Mouse (Mus musculus): ENCODE data around the gene Cdt1. TPM values are rescaled to one million over a fixed set of nuclear protein-coding genes. Genes with fewer than 3 reads are reported as not detected.

Cdt1 gene
- total and polyA plus RNA-seq, 3 experiments = 49.9 to 375 (median 70.8) TPM

DNA sequence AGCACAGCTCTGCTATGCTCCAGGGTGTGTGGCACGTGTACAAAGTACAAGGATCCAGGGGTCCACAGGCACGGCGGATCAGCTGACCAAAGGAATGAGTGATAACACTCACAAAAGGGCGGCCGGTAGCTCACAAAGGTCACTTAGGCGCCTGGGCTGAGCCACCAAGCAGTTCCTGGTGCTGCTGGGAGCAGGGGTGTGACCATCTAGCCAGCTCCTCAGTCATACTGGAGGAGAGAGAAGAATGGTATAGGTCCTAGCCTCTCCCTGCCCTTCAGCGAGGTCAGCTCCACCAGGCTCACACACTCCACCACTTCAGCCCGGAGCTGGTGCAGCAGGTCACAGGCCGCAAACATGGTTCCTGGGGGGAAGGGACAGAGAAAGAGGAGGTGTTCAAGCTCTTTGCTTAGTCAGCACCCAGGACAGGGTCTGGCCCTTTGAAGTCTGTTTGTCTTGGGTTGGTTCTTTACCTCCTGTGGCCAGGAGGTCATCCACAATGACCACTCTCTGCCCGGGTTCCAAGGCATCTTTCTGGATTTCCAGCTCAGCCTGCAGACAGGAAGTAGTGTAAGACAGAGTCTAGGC, 6.9 kb downstream of the Cdt1 start:
- Histone ChIP-seq H3K9me3 (replicated peaks) (no peaks in the 10 kb centered on the region), H3K4me1 (ENCODE audit: insufficient read depth, low read depth, low read length) (peaks cover 78% of the 10 kb centered on the region), H3K27me3 (ENCODE audit: insufficient read depth, low read length) (peaks cover 7% of the 10 kb centered on the region; the same call in 1 of the 2 replicates), H3K4me3 (ENCODE audit: low read depth, low read length) (peak overlapping the region; percentile 87; the same call in 1 of the 2 replicates), H3K36me3 (replicated peaks) (peaks cover 66% of the 10 kb centered on the region)
- no peak for TF ChIP-seq GATA2 (IDR thresholded peaks at IDR 0.05; ENCODE audit: borderline replicate concordance, low read depth, low read length)
- TF ChIP-seq CTCF (IDR thresholded peaks at IDR 0.05; ENCODE audit: low read depth, low read length) = no peak
- no peak for TF ChIP-seq GATA1 (IDR thresholded peaks at IDR 0.05; ENCODE audit: borderline replicate concordance, low read length)
- TF ChIP-seq TAL1 (conservative IDR thresholded peaks at IDR 0.05; ENCODE audit: low read depth, low read length) = no peak
- TF ChIP-seq POLR2AphosphoS5 (IDR thresholded peaks at IDR 0.05; ENCODE audit: insufficient replicate concordance, low read depth, low read length) = no peak
- DNase-seq (ENCODE audit: low spot score) (no peak), ATAC-seq (ENCODE audit: extremely low read depth, insufficient number of reproducible peaks, low FRiP score, poor library complexity, severe bottlenecking) (no peak)

DNA sequence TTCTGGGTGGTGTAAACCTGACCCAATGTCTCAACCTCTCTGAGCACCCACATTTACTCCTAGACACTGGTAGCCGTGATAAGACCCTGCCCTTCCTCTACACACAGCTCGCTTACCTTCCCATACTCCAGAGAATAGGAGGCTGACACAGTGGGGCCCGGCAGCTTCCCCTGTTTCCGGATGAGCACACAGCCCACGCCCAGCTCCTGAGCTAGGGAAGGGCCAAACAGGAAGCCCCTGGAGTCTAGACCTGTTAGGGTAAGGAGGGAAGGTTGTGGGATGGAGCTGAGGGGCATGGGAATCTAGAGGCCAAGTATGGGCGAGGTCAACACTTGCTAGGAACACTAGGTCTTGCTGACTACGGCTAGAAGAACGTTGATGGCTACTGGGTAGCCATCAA, 7.5 kb downstream of the Cdt1 start:
- peak; percentile 31 for DNase-seq (ENCODE audit: low spot score)
- ATAC-seq (ENCODE audit: extremely low read depth, insufficient number of reproducible peaks, low FRiP score, poor library complexity, severe bottlenecking) = peak; percentile 29
- H3K4me3 ChIP-seq (ENCODE audit: low read depth, low read length) = peak overlapping the region; percentile 87
- peaks cover 60% of the 10 kb centered on the region for H3K36me3 ChIP-seq (replicated peaks)
- H3K27me3 ChIP-seq (ENCODE audit: insufficient read depth, low read length) = peaks cover 9% of the 10 kb centered on the region
- peaks cover 73% of the 10 kb centered on the region for H3K4me1 ChIP-seq (ENCODE audit: insufficient read depth, low read depth, low read length)
- no peak for TF ChIP-seq CTCF (IDR thresholded peaks at IDR 0.05; ENCODE audit: low read depth, low read length)
- no peak for TF ChIP-seq GATA1 (IDR thresholded peaks at IDR 0.05; ENCODE audit: borderline replicate concordance, low read length)
- no peak for TF ChIP-seq TAL1 (conservative IDR thresholded peaks at IDR 0.05; ENCODE audit: low read depth, low read length)
- no peak for TF ChIP-seq GATA2 (IDR thresholded peaks at IDR 0.05; ENCODE audit: borderline replicate concordance, low read depth, low read length)
- TF ChIP-seq POLR2AphosphoS5 (IDR thresholded peaks at IDR 0.05; ENCODE audit: insufficient replicate concordance, low read depth, low read length) = no peak
- H3K9me3 ChIP-seq (replicated peaks) = no peaks in the 10 kb centered on the region

DNA sequence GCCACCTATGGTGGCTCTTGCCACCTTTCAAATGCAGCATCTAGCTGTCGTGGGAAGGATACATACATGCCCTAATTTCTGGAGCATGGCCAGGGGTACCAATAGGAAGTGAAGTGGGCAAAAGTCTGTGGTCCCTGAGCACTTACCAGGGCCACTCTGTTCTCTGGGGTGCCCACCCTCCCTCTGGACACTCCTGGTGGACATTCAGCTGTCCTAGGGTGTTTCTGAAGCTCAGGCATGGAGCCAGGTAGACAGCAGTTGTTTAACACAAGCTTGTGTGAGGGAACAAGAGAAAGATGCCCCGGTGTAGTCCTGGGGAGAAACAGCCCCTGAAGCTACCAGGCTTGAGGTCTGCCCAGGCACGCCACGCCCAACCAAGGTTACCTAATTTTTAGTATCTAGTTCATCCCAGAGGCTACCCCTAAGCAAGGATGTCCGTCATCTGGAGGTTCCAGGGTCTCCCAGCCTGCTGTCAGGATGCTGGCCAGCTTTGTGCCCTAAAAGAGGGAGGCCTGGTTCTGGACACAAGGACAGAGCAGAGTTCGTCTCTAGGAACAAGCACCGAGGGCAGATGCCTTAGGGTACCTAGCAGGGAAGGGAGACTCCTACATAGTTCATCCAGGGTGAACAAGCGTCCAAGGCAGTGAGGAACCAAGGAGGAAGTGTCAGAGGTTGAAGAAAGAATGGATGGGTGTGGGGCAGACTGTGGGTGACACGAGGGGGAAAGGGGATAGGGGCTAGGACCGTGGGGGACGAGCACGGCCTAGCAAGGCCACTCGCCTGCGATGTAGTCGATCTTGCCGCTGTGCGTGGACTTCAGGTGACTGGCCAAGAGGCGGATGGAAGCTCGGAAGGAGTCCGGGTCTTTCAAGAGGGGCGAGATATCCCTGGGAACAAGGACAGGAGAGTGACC, 8.2 kb downstream of the Cdt1 start:
- no peak for ATAC-seq (ENCODE audit: extremely low read depth, insufficient number of reproducible peaks, low FRiP score, poor library complexity, severe bottlenecking)
- Histone ChIP-seq H3K4me1 (ENCODE audit: insufficient read depth, low read depth, low read length) (peaks cover 69% of the 10 kb centered on the region), H3K27me3 (ENCODE audit: insufficient read depth, low read length) (peaks cover 15% of the 10 kb centered on the region), H3K4me3 (ENCODE audit: low read depth, low read length) (peak overlapping the region; percentile 87), H3K9me3 (replicated peaks) (no peaks in the 10 kb centered on the region), H3K36me3 (replicated peaks) (peaks cover 53% of the 10 kb centered on the region)
- DNase-seq (ENCODE audit: low spot score) = peak; percentile 61
- no peak for TF ChIP-seq GATA2 (IDR thresholded peaks at IDR 0.05; ENCODE audit: borderline replicate concordance, low read depth, low read length)
- TF ChIP-seq CTCF (IDR thresholded peaks at IDR 0.05; ENCODE audit: low read depth, low read length) = no peak
- no peak for TF ChIP-seq GATA1 (IDR thresholded peaks at IDR 0.05; ENCODE audit: borderline replicate concordance, low read length)
- no peak for TF ChIP-seq TAL1 (conservative IDR thresholded peaks at IDR 0.05; ENCODE audit: low read depth, low read length)
- 0 out of 2 replicates have a peak, but pooled peaks have one; percentile 27 for TF ChIP-seq POLR2AphosphoS5 (IDR thresholded peaks at IDR 0.05; ENCODE audit: insufficient replicate concordance, low read depth, low read length)

DNA sequence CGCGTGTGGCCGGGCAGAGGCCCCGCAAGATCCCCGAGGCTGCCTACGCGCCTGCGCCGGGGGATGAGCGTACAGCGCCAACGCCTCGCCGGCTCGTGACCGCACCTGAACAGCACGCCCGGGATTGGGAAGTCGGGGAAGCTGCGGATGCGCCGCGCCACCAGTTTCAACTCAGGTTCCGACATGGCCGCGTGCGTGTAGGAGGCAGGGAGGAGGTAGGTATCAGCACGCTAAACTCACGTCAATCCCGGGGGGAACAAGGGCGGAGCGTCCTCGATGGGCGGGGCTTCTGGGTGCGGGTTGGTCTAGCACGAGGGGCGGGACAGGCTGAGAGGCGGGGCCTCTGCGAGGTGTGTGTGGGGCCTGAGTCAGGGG, 8.8 kb downstream of the Cdt1 start, which contains the start of gene Aprt:
Gene Aprt (minus strand): TSS at position 262 of the 375 bp plus-strand sequence.
- Histone ChIP-seq H3K36me3 (replicated peaks) (peaks cover 47% of the 10 kb centered on the region), H3K9me3 (replicated peaks) (no peaks in the 10 kb centered on the region)

DNA sequence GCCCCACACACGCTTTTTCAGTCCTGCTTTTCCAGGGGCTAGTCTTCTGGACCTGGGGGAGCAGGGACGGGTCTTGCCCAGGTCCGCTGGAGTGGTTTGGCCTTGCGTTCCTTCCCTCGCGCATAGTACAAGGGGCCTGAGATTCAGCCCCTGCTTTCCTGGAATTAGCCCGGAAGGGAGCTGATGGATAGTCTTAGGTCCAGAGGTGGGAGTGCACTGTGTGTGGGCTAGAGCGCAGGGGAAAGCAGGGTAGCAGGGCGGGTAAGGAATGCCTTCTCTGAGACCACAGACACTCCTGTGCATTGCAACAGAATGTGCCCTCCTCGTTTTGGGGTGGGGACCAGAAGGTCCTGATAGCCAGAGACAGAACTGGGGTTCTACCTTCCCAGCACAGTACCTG, 9.3 kb downstream of the Cdt1 start:
- Histone ChIP-seq H3K36me3 (replicated peaks) (peaks cover 42% of the 10 kb centered on the region), H3K9me3 (replicated peaks) (no peaks in the 10 kb centered on the region), H3K4me1 (ENCODE audit: insufficient read depth, low read depth, low read length) (peaks cover 57% of the 10 kb centered on the region), H3K4me3 (ENCODE audit: low read depth, low read length) (peak overlapping the region; percentile 87; the same call in 1 of the 2 replicates), H3K27me3 (ENCODE audit: insufficient read depth, low read length) (peaks cover 21% of the 10 kb centered on the region)
- DNase-seq (ENCODE audit: low spot score) = no peak
- ATAC-seq (ENCODE audit: extremely low read depth, insufficient number of reproducible peaks, low FRiP score, poor library complexity, severe bottlenecking) = no peak
- no peak for TF ChIP-seq GATA2 (IDR thresholded peaks at IDR 0.05; ENCODE audit: borderline replicate concordance, low read depth, low read length)
- no peak for TF ChIP-seq CTCF (IDR thresholded peaks at IDR 0.05; ENCODE audit: low read depth, low read length)
- TF ChIP-seq GATA1 (IDR thresholded peaks at IDR 0.05; ENCODE audit: borderline replicate concordance, low read length) = no peak
- TF ChIP-seq POLR2AphosphoS5 (IDR thresholded peaks at IDR 0.05; ENCODE audit: insufficient replicate concordance, low read depth, low read length) = no peak
- no peak for TF ChIP-seq TAL1 (conservative IDR thresholded peaks at IDR 0.05; ENCODE audit: low read depth, low read length)

More for the DNA sequence above, 8.8 kb downstream of the Cdt1 start, which contains the start of gene Aprt:
- Histone ChIP-seq H3K4me3 (ENCODE audit: low read depth, low read length) (peak within 1 kb of the TSS; percentile 87), H3K27me3 (ENCODE audit: insufficient read depth, low read length) (peaks cover 19% of the 10 kb centered on the region), H3K4me1 (ENCODE audit: insufficient read depth, low read depth, low read length) (peaks cover 62% of the 10 kb centered on the region)
- TF ChIP-seq GATA2 (IDR thresholded peaks at IDR 0.05; ENCODE audit: borderline replicate concordance, low read depth, low read length) (no peak), CTCF (IDR thresholded peaks at IDR 0.05; ENCODE audit: low read depth, low read length) (no peak), GATA1 (IDR thresholded peaks at IDR 0.05; ENCODE audit: borderline replicate concordance, low read length) (no peak), TAL1 (conservative IDR thresholded peaks at IDR 0.05; ENCODE audit: low read depth, low read length) (no peak), POLR2AphosphoS5 (IDR thresholded peaks at IDR 0.05; ENCODE audit: insufficient replicate concordance, low read depth, low read length) (no peak)
- DNase-seq (ENCODE audit: low spot score) (peak; percentile 92), ATAC-seq (ENCODE audit: extremely low read depth, insufficient number of reproducible peaks, low FRiP score, poor library complexity, severe bottlenecking) (peak; percentile 76)

DNA sequence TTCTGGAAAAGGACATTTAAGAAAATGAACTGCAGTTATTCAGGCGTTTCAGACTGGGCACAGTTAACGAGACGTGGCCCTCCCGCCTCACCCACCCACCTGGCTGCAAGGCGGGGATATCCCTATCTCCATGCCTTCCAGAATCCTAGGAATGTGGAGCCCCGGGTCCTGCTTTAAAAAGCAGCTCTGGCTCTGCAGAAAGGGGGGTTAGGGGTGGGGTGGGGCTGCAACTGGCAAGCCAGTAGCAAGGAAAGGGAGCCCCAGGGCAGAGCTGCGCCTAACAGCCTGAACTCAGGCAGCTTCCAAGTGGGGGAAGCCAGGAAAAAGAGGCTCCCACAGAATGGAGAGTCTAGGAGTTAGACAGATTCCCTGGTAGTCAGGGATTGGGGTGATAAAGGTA, 11.4 kb downstream of the Cdt1 start:
- peaks cover 21% of the 10 kb centered on the region for H3K36me3 ChIP-seq (replicated peaks)
- peaks cover 37% of the 10 kb centered on the region for H3K4me1 ChIP-seq (ENCODE audit: insufficient read depth, low read depth, low read length)
- no peak for TF ChIP-seq GATA2 (IDR thresholded peaks at IDR 0.05; ENCODE audit: borderline replicate concordance, low read depth, low read length)
- no peak for TF ChIP-seq POLR2AphosphoS5 (IDR thresholded peaks at IDR 0.05; ENCODE audit: insufficient replicate concordance, low read depth, low read length)
- TF ChIP-seq CTCF (IDR thresholded peaks at IDR 0.05; ENCODE audit: low read depth, low read length) = no peak
- no peak for TF ChIP-seq GATA1 (IDR thresholded peaks at IDR 0.05; ENCODE audit: borderline replicate concordance, low read length)
- DNase-seq (ENCODE audit: low spot score) (no peak), ATAC-seq (ENCODE audit: extremely low read depth, insufficient number of reproducible peaks, low FRiP score, poor library complexity, severe bottlenecking) (no peak)
- no peaks in the 10 kb centered on the region for H3K9me3 ChIP-seq (replicated peaks)
- H3K4me3 ChIP-seq (ENCODE audit: low read depth, low read length) = no peak overlapping the region
- H3K27me3 ChIP-seq (ENCODE audit: insufficient read depth, low read length) = peaks cover 41% of the 10 kb centered on the region

Measured in G1E (cell line).